Mouse (Mus musculus) liver, postnatal 0 days (tissue): ENCODE results near the gene Esrrg.

ENCODE experiments used
- CTCF ChIP-seq: sonication (generic); IDR thresholded peaks from 2 replicates; pipeline ENCODE4 v1.5.1; 2016; ENCODE audit warnings: antibody characterized with exemption, low read depth
- EP300 ChIP-seq: IDR thresholded peaks from 2 replicates; pipeline ENCODE4 v1.6.1; 2016; ENCODE audit warnings: antibody characterized with exemption, low read depth, mild to moderate bottlenecking

DNA sequence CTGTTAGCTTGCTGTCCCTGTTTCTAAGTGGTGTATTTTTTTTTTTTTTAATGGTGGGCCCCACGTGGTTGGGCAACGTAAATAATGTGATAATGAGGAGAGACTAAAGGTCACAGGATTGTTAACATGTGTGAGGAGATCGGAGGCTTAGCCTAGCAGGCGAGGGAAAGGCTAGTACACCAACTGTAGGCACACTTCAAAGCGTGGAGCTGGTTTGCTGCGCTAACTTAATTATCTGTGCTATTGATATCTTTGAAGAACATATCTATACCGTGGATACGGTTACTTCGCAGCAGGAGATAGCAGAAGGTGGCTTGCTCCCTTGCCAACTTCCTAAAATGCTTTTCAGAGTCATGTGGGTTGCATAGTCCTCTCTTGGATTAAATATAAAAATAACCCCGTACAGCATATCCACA is 66.2 kb downstream of the Esrrg start:
- TF ChIP-seq CTCF: no peak
- TF ChIP-seq EP300: no peak
